Mouse (Mus musculus) thymus, postnatal 25 days (tissue): ENCODE measurements at regions not wholly inside any gene's neighbourhood (a gene's known extent, or its start where the extent isn't known, plus 50 kb on each side); places are given as distances from the start of the nearest gene placed in this dataset.
"Not testable (repeated sequence)": the region's sequence is repeated elsewhere in the genome, so short reads cannot be mapped to it uniquely, and the experiment has no call there.

Source experiments
- DNase-seq: peaks from one replicate; pipeline ENCODE4 v3.0.0; 2022

DNA sequence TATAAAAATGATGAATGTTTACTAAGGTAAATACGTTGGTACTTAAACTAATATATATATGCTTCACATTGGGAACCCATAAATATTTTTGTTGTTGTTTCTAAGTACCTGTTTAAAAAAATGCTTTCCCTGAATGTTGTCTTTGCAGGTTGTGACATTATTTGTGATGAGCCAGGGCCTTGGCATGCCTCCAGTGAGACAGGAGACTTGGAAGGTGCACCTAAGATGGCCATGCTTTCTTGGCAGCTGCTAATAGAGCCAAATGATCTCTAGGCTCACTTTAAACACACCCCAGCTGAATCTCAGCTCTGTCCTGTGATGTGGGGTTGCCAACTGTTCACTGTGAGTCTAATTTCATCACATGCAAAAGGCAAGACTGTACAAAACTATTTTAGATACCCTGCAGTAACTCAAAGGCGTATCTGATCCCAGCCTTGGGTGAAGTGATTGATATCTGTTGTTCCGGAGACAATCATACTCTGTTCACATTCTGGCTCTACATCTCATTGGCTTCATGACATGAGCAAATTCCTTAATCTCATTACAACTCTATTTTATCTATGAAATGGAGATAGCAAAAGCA, 197.8 kb upstream of the P2ry1 start:
- no peak for DNase-seq

GRCm38 (mm10) chr3:60811924-60812323, 190.7 kb upstream of the P2ry1 start:
- no peak for DNase-seq

GRCm38 (mm10) chr3:60813485-60813884, 189.1 kb upstream of the P2ry1 start:
- DNase-seq = no peak

DNA sequence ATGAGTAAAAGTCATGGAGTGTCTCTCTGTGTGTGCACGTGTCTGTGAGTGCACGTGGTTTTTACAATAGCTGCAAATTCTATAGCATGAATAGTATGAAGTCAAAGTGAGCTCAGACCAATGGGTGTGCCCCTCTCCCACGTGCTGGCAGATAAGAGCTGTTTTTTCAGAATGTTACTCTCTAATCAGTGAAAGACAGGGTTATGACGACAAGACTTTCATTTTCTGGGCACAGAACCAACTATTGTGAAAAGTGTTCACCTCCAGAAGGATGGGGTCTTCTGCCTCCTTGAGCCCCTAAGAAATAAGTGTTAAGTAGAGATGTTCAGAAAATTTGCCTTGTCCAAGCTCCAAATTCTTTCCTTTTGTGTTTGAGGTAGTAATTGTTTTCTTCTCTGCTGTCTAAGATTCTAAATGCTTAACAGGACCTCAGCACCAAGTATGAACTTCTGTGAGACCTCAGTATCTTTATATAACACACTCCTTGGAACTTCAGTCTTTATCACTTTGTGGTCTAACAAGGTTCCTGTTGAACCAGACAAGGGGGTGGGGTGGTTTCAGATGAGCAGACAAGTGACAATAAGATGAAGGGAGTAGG, 182.8 kb upstream of the P2ry1 start:
- no peak for DNase-seq

DNA sequence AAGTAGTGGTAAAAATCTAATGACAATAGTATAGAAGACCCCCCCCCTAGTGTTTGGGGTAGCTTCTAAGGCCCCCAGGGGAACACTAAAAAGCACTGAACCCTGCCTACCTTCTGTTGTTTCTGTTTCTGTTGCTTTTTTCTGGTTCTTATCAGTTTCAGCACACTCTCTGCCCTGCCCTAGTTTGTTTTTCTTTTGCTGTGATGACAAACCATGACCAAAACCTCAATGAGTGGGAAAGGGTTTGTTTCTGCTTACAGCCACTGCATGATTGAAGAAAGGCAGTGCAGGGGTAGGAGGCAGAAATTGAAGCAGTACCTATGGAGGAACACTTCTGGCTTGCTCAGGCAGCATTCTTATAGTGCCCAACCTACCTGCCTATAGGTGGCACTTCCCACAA, 181.1 kb upstream of the P2ry1 start:
- no peak for DNase-seq

- no peak for DNase-seq
Observed at GRCm38 (mm10) chr3:60826759-60827158, 175.8 kb upstream of the P2ry1 start.

DNA sequence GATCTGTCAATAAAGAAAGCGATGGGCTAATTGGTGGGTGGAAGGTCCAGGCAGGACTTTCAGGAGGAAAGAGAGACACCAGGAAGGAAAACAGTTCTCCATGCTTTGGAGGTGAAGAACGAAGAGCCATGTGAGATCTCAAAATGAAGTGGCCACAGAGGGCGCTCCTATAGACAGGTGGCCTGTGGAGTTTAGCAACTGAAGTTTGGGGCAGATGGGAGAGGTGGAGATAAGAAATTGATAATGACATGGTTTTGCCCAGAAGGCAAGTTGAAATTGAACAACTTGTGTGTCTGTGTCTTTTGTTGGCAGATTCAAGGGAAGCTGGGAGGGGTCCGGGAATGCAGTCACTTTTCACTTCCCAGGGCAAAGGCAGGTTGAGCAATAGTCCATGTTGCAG, 170.2 kb upstream of the P2ry1 start:
- no peak for DNase-seq

DNA sequence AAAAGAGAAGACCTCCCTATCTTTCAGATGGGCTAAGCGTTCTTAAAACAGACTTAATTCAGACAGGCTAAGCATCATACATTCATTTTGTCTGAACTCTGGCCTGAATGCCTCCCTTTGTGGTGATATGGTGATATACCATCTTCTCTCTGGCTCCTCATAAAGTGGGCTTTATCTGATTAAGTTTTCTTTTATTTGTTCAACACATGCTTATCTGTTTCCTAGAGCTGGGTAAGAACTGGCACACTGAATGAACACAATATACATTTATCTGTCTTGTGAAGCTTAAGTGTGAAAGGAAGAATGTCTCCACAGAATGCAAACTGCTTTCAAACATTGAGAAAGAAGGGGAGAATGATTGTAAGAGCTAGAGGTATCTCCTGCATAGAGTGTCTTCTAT, 160.7 kb upstream of the P2ry1 start:
- no peak for DNase-seq

DNA sequence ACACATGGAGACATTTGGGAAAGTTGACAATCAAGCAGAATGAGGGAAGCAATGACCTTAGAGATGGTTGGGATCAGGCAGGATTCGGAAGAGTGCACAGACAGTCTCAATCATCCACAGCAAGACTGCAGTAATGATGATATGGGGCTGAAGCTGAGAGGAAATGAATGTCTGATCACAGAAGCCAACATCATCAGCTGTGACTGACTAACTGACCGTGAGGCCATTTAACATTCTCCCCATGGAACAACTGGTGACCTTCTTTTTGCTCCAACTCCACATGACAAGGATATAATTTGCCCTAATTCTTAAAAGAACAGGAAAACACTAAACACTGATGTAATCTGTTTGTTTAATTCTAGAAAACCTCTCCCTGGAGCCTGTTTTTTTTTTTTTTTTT, 157.3 kb upstream of the P2ry1 start:
- no peak for DNase-seq

DNA sequence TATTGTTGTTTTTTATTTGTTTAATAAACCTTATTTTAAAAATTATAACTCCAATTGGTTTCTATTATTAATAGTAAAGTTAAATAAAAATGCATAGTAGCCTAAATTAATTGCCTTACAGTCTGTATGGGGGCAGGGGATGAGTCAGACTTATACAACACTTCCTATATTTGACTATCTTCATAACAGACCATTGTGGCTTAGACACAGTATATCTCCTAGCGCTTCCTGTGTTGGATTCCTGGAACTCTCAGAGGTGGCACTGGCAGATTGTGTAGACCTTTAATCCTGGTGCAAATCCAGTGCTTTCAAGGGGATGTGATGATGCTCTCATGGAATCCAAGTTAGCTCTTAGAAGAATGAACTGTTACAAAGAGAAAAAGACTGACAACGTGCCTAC, 154.2 kb upstream of the P2ry1 start:
- DNase-seq = no peak

DNA sequence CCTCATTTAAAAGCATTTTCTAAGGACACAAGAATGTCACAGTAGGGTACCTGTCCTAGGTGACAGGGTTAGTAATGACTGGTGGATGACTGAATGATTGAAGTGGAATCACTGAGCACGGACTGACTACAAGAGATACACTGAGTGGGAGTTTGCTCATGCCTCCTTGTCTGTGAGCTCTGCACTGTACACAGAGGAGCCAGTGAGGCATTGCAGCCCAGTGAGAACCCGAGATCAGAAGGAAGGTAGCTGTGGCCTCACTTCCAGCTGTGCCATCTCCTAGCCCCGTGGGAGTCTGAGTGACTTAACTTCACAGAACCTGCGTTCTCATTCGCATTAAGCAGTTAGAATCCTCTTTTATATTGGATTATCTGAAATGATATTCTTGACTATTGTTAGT, 148.8 kb upstream of the P2ry1 start:
- DNase-seq = no peak

DNA sequence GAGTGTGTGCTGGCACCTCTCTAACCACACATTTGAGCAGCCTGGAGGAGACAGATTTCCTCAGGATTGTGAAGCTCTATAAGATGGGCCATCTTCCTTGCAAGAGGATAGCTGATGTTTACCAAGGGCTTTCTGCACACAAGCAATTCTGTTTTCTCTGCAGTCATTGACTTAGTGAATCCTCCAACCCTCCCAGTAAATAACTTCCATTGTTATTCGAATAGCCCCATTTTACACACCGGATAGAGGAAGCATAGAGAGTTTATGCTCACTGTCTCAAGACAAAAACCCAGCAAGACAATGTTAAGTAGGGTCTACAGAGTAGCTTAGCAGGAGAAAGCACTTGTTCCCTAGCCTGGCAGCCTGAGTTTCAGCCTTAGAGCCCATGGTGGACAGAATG, 146.9 kb upstream of the P2ry1 start:
- no peak for DNase-seq

DNA sequence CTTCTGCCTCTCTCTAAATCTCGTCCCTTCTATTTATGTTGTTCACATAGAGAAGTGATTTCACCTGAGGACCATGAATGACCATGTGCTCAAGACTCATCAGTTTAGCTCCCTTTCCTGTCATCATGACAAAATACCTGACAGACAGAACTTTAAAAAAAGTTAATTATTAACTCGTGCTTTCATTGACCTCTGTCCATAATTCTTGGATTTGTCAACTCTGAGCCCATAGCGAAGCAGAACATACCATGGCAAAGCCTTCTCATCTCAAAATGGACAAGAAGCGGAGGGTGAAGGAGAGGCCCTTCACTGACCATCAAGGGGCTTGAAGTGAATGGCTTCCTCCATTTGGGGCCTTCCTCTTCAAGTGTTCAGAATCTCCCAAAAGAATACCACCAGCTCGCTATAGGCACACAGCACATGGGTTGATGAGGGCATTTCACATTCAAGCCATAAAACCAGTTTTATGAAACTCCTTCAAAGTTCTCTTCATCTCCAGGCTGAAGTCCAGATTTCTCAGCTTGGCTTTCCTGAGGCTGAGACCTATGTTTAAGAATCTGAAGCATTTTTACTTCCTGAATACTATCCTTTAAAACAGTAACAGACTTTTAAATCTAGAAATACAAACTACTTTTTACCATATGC, 144.0 kb upstream of the P2ry1 start:
- no peak for DNase-seq

GRCm38 (mm10) chr3:60859119-60859515, 143.5 kb upstream of the P2ry1 start:
- DNase-seq = no peak

DNA sequence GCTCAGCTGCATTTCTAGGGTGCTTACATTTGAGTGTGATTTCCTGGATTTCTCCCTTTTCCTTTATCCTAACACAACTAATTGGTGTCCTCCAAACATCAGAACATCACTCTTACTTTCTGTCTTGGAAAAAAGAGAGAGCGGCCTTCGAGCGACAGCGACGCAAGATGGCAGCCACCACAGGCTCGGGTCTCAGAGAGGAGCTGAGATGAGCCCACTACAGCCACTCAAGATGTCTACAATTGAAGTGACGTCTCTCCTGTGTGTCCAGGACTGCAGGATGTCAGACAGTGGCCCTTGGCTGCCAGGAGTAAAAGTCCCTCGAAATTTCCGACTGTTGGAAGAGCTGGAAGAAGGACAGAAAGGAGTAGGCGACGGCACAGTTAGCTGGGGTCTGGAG, 125.7 kb upstream of the P2ry1 start:
- DNase-seq = not testable (repeated sequence)

DNA sequence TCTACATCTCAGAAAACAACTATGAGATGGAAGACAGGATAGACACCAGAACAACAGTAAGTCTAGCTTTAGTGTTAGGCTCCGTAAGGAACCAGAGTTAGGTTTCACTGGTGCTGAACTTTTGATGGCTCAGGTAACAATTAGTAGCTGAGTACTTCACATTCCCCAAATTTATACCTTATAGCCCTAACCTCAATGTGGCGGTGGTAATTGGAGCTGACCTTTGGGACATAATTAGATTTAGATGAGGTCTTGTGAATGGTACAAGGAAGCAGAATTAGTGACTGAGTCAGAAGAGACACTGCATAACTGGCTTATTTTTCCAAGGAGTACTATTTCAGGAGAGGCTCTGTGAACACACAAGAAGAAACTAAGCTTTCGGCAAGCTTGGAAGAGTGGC, 123.7 kb upstream of the P2ry1 start:
- DNase-seq = no peak

DNA sequence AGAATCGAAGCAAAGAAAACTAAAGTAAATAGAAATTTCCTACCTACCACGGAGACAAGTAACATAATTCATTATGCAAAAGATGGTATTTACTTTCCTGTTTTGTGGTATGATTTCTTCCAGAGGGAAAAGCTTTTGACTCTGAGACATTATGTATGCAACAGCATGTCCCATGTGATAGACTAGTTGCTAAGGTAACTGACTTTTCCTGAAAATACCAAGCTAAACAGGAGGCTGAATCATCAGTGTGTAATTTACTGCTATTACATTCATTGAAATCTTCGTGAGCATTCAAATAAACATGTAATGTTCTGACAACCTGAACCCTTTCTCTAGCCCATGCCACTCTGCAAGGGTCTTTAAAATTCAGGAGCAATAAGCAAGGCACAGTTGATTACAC, 118.6 kb upstream of the P2ry1 start:
- no peak for DNase-seq

- no peak for DNase-seq
Observed at GRCm38 (mm10) chr3:60889191-60889861, 113.3 kb upstream of the P2ry1 start.

DNA sequence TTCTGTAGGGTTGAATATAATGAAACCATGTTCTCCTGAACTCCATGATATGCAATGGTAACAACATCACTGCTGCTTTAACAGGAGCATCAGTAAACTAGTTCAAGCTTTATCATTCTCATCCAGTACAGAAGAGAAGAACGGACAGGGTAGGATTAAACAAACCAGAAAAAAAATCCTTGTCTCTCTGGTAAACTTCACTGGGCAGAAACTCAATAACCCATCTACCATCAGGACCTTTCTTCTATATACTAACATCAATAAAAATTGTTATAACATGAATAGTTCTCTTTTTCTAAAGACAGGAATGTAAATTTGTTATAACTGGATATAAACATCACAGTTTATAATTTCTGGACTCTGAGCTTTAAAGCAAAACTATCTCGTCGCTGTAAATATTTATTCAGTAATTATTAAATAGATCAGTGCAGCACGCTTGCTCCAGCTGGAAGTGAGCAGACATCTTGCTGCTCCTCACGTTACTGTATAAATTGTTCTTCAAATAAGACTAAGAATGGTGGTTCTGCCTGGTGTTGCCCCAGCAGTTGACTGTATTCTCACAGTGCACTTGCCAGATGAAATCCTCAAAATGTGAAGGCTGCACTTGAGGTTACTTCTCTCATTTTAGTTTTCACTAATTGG, 104.8 kb upstream of the P2ry1 start:
- no peak for DNase-seq

GRCm38 (mm10) chr3:60898720-60899119, 103.9 kb upstream of the P2ry1 start:
- no peak for DNase-seq

- no peak for DNase-seq
Observed at GRCm38 (mm10) chr3:60901571-60901970, 101.0 kb upstream of the P2ry1 start.

- DNase-seq = no peak
Observed at GRCm38 (mm10) chr3:60916411-60916810, 86.2 kb upstream of the P2ry1 start.

GRCm38 (mm10) chr3:60917271-60917670, 85.3 kb upstream of the P2ry1 start:
- DNase-seq = no peak

- DNase-seq = no peak
Observed at GRCm38 (mm10) chr3:60926024-60926547, 76.5 kb upstream of the P2ry1 start.
